Mouse (Mus musculus): ENCODE data around the gene Sbno2. TPM values are rescaled to one million over a fixed set of nuclear protein-coding genes. Genes with fewer than 3 reads are reported as not detected.

Sbno2 gene
- polyA plus RNA-seq, 1 experiment from 2014 or later: 8.3 TPM

- H3K4me3 ChIP-seq: peak overlapping the region; percentile 91
- ATAC-seq (replicated peaks; ENCODE audit: insufficient number of reproducible peaks, insufficient read depth, low FRiP score, low read depth): peak; percentile 48
- H3K36me3 ChIP-seq: peaks cover 33% of the 10 kb centered on the region
- 1% methylated on average over 77 of the region's 77 CpGs for WGBS
- H3K27me3 ChIP-seq: no peaks in the 10 kb centered on the region
- H3K27ac ChIP-seq: peak overlapping the region; percentile 97
- peak overlapping the region; percentile 98 for H3K9ac ChIP-seq
- peak overlapping the region; percentile 85 for H3K4me2 ChIP-seq
- H3K9me3 ChIP-seq (replicated peaks): no peaks in the 10 kb centered on the region
- H3K4me1 ChIP-seq (replicated peaks): peaks cover 51% of the 10 kb centered on the region
These were observed 51.2 kb downstream of the Sbno2 start for GRCm38 (mm10) chr10:80053831-80054815.

- H3K4me2 ChIP-seq: peak overlapping the region; percentile 85
- ATAC-seq (replicated peaks; ENCODE audit: insufficient number of reproducible peaks, insufficient read depth, low FRiP score, low read depth): peak; percentile 94
- peaks cover 56% of the 10 kb centered on the region for H3K4me1 ChIP-seq (replicated peaks)
- WGBS: under 1% methylated on average over 47 of the region's 47 CpGs
- peak overlapping the region; percentile 98 for H3K9ac ChIP-seq
- peak overlapping the region; percentile 97 for H3K27ac ChIP-seq
- peaks cover 28% of the 10 kb centered on the region for H3K36me3 ChIP-seq
- no peaks in the 10 kb centered on the region for H3K9me3 ChIP-seq (replicated peaks)
- H3K27me3 ChIP-seq: no peaks in the 10 kb centered on the region
- peak overlapping the region; percentile 91 for H3K4me3 ChIP-seq
These were observed 52.1 kb downstream of the Sbno2 start for GRCm38 (mm10) chr10:80053259-80053780.

GRCm38 (mm10) chr10:80052374-80052764 is 53.0 kb downstream of the Sbno2 start:
- Histone ChIP-seq H3K4me3 (no peak overlapping the region), H3K4me2 (peak overlapping the region; percentile 6; the same call in 1 of the 2 replicates), H3K27me3 (no peaks in the 10 kb centered on the region), H3K27ac (peak overlapping the region; percentile 83), H3K4me1 (replicated peaks) (peaks cover 60% of the 10 kb centered on the region), H3K9me3 (replicated peaks) (no peaks in the 10 kb centered on the region), H3K36me3 (peaks cover 18% of the 10 kb centered on the region), H3K9ac (peak overlapping the region; percentile 34; the same call in 1 of the 2 replicates)
- no peak for ATAC-seq (replicated peaks; ENCODE audit: insufficient number of reproducible peaks, insufficient read depth, low FRiP score, low read depth)
- 80% methylated on average over 5 of the region's 5 CpGs for WGBS

- Histone ChIP-seq H3K9me3 (replicated peaks) (no peaks in the 10 kb centered on the region), H3K36me3 (peaks cover 12% of the 10 kb centered on the region), H3K9ac (peak overlapping the region; percentile 34; the same call in 1 of the 2 replicates), H3K27me3 (no peaks in the 10 kb centered on the region), H3K4me2 (peak overlapping the region; percentile 6; the same call in 1 of the 2 replicates), H3K4me3 (no peak overlapping the region), H3K4me1 (replicated peaks) (peaks cover 59% of the 10 kb centered on the region), H3K27ac (peak overlapping the region; percentile 83)
- no peak for ATAC-seq (replicated peaks; ENCODE audit: insufficient number of reproducible peaks, insufficient read depth, low FRiP score, low read depth)
- 25% methylated on average over 14 of the region's 14 CpGs for WGBS
These were observed 53.6 kb downstream of the Sbno2 start for GRCm38 (mm10) chr10:80051618-80052373.

- Histone ChIP-seq H3K9me3 (replicated peaks) (no peaks in the 10 kb centered on the region), H3K9ac (no peak overlapping the region), H3K4me1 (replicated peaks) (peaks cover 56% of the 10 kb centered on the region), H3K36me3 (peaks cover 7% of the 10 kb centered on the region; the same call in 1 of the 2 replicates), H3K27ac (peak overlapping the region; percentile 83), H3K27me3 (no peaks in the 10 kb centered on the region), H3K4me3 (no peak overlapping the region), H3K4me2 (no peak overlapping the region)
- no peak for ATAC-seq (replicated peaks; ENCODE audit: insufficient number of reproducible peaks, insufficient read depth, low FRiP score, low read depth)
- 46% methylated on average over 15 of the region's 15 CpGs for WGBS
These were observed 54.3 kb downstream of the Sbno2 start for GRCm38 (mm10) chr10:80050885-80051617.

- H3K4me3 ChIP-seq: no peak overlapping the region
- no peaks in the 10 kb centered on the region for H3K27me3 ChIP-seq
- H3K27ac ChIP-seq: peak overlapping the region; percentile 83
- no peak for ATAC-seq (replicated peaks; ENCODE audit: insufficient number of reproducible peaks, insufficient read depth, low FRiP score, low read depth)
- peaks cover 48% of the 10 kb centered on the region for H3K4me1 ChIP-seq (replicated peaks)
- no peak overlapping the region for H3K9ac ChIP-seq
- no peaks in the 10 kb centered on the region for H3K36me3 ChIP-seq
- H3K4me2 ChIP-seq: no peak overlapping the region
- no peaks in the 10 kb centered on the region for H3K9me3 ChIP-seq (replicated peaks)
- WGBS: 39% methylated on average over 6 of the region's 6 CpGs
These were observed 55.1 kb downstream of the Sbno2 start for GRCm38 (mm10) chr10:80050244-80050643.

- ATAC-seq (replicated peaks; ENCODE audit: insufficient number of reproducible peaks, insufficient read depth, low FRiP score, low read depth): no peak
- Histone ChIP-seq H3K9me3 (replicated peaks) (no peaks in the 10 kb centered on the region), H3K4me2 (no peak overlapping the region)
These were observed 56.5 kb downstream of the Sbno2 start for GRCm38 (mm10) chr10:80048834-80049233.

GRCm38 (mm10) chr10:80048396-80048795 is 57.0 kb downstream of the Sbno2 start:
- no peak for ATAC-seq (replicated peaks; ENCODE audit: insufficient number of reproducible peaks, insufficient read depth, low FRiP score, low read depth)
- no peaks in the 10 kb centered on the region for H3K9me3 ChIP-seq (replicated peaks)
- H3K9ac ChIP-seq: no peak overlapping the region
- no peak overlapping the region for H3K4me3 ChIP-seq
- no peak overlapping the region for H3K4me2 ChIP-seq
- H3K27ac ChIP-seq: no peak overlapping the region
- H3K27me3 ChIP-seq: no peaks in the 10 kb centered on the region
- WGBS: 43% methylated on average over 5 of the region's 5 CpGs
- peaks cover 40% of the 10 kb centered on the region for H3K4me1 ChIP-seq (replicated peaks)
- no peaks in the 10 kb centered on the region for H3K36me3 ChIP-seq

More at GRCm38 (mm10) chr10:80048834-80049233, 56.5 kb downstream of the Sbno2 start:
- H3K9ac ChIP-seq: no peak overlapping the region
- no peak overlapping the region for H3K27ac ChIP-seq
- no peaks in the 10 kb centered on the region for H3K27me3 ChIP-seq
- H3K4me1 ChIP-seq (replicated peaks): peaks cover 40% of the 10 kb centered on the region
- no peak overlapping the region for H3K4me3 ChIP-seq
- no peaks in the 10 kb centered on the region for H3K36me3 ChIP-seq
- WGBS: 30% methylated on average over 3 of the region's 3 CpGs

GRCm38 (mm10) chr10:80047041-80047565 is 58.3 kb downstream of the Sbno2 start, which contains the start of gene Gpx4:
Gene Gpx4, plus strand, starts transcription at chr10:80047166.
- Histone ChIP-seq H3K4me1 (replicated peaks) (peaks cover 29% of the 10 kb centered on the region), H3K36me3 (no peaks in the 10 kb centered on the region), H3K9ac (no peak within 1 kb of the TSS), H3K27ac (no peak within 1 kb of the TSS), H3K4me3 (no peak within 1 kb of the TSS), H3K27me3 (no peaks in the 10 kb centered on the region), H3K9me3 (replicated peaks) (no peaks in the 10 kb centered on the region), H3K4me2 (no peak within 1 kb of the TSS)
- no peak for ATAC-seq (replicated peaks; ENCODE audit: insufficient number of reproducible peaks, insufficient read depth, low FRiP score, low read depth)
- 63% methylated on average over 9 of the region's 9 CpGs for WGBS

- H3K4me3 ChIP-seq: no peak overlapping the region
- H3K4me1 ChIP-seq (replicated peaks): peaks cover 18% of the 10 kb centered on the region
- no peak for ATAC-seq (replicated peaks; ENCODE audit: insufficient number of reproducible peaks, insufficient read depth, low FRiP score, low read depth)
- no peak overlapping the region for H3K9ac ChIP-seq
- no peak overlapping the region for H3K27ac ChIP-seq
- no peak overlapping the region for H3K4me2 ChIP-seq
- 85% methylated on average over 5 of the region's 5 CpGs for WGBS
- no peaks in the 10 kb centered on the region for H3K36me3 ChIP-seq
- no peaks in the 10 kb centered on the region for H3K9me3 ChIP-seq (replicated peaks)
- H3K27me3 ChIP-seq: no peaks in the 10 kb centered on the region
These were observed 59.6 kb downstream of the Sbno2 start for GRCm38 (mm10) chr10:80045766-80046165.
